Mouse (Mus musculus) urinary bladder, postnatal 14 days (tissue): ENCODE data around the gene Snrnp25.

Source experiments
- DNase-seq: peaks from one replicate; pipeline ENCODE4 v3.0.0; 2021; ENCODE audit warnings: low spot score

Snrnp25 gene

GRCm38 (mm10) chr11:32244617-32245016 is 39.4 kb downstream of the Snrnp25 start:
- no peak for DNase-seq

GRCm38 (mm10) chr11:32245614-32246013 is 40.4 kb downstream of the Snrnp25 start:
- DNase-seq, result no peak

DNA sequence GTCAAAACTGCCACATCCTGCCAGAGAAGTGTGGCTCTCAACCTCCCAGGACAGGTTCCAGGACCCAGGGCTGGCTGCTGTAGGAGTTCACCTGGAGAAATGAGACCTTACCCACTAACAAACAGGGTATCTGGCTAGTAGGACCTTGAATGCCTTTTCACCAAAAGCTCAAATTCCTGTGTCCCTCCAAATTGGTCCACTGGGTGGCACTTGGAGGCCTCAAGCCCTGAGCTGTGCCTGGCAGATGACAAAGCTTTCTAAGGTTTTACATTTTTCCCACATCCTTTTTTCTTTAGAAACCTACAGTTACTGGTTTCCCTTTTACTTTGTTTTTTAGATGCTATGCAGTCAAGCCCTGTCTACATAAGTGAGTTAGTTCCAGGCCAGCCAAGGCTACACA is 41.9 kb downstream of the Snrnp25 start:
- no peak for DNase-seq

DNA sequence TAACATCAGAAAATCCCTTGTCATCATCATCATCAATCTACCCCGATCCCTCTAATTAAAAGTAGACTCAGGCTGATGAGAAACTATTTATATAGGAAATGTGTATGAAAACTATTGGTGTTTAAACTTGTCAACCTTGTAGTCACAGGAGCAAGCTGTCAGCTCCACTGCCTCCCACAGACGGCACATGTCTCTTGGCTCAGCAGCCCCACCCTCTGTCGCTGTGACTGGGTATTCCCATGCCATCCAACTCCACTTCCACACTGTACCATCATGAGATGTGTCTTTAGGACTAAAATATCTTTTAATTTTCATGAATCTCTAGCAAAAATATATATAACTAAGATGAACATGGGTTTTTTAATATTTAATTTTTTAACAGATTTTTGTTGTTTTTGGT is 43.1 kb downstream of the Snrnp25 start:
- DNase-seq, result no peak

DNA sequence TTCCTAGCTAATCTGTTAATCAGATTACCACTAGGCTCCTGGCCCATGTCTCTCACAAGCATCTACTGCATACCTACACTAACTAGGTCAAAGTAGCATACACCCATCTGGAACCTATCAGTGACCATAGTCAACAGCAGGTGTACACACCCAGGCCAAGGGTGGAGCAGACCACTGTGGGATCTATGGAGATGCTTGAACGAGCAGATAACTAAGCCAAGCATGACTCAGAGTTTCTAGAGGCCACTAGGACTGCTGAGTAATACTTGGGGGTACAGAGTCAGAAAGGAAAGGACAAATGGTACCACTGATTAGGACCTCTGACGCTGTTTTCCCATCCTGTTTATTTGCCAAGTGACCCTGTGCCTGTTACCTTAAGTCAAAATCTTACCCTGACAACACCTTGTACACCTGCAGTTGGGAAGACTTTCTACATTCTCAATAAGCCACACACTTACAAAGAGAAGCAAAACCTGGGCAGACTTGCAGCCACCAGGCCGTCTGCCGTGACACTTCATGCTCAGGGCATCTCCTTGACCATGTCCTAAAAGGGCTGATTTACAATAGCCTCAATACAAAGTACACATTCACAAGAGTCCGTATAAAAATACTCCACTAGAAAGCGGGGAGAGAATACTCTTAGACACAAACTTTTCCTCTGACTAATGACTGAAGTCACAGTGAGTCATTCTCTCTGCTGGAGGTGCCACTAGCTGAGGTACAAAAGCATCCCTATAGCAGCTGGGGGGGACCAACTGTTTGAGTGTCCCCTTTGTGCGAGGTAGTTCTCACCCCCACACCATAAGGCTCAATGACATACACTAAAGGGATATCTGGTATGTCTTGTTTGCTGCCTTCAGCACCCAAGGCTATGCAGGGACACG is 45.9 kb downstream of the Snrnp25 start:
- no peak for DNase-seq

DNA sequence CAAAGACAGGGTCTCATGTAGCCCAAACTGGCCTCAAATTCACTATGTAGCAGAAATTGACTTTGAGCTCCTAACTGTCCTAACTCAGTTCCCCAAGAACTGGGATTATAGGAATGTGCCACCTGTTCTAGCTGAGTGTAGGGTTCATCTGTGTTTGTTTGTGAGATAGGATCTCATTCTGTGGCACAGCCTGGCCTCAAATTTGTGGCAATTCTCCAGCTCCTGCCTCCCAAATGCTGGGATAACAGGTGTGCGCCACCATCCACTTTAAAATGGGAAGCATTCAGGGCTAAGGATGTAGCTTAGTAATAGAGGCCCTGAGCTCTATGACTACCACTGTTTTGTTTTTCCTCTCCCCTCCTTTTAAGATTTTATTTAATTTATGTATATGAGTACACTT is 47.9 kb downstream of the Snrnp25 start:
- DNase-seq, result no peak

- no peak for DNase-seq
These were observed 50.9 kb downstream of the Snrnp25 start for GRCm38 (mm10) chr11:32256146-32256545.

DNA sequence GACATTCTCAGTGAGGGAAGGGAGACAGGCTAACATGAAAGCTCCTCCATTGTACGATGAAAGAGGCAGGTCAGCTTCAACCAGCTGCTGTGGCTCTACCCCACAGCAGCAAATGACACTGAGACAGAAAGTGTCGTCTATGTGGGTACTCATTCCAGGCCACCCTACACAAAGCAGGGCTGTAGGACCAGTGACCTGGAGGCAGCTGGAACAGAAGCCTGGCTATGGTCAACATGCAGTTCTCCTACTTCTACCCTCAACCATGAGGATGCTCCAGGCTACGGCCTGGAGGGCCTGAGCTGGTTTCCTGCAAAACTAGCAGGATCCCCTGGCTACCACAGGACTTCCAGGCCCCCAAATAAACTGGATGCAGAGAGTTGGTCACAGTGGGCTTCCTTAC is 51.4 kb downstream of the Snrnp25 start:
- no peak for DNase-seq
